Mouse (Mus musculus): Measurements from ENCODE around the gene Adcy7. TPM values are rescaled to one million over a fixed set of nuclear protein-coding genes. Genes with fewer than 3 reads are reported as not detected.

The Adcy7 gene
- polyA plus RNA-seq, 1 experiment = 5.4 TPM

DNA sequence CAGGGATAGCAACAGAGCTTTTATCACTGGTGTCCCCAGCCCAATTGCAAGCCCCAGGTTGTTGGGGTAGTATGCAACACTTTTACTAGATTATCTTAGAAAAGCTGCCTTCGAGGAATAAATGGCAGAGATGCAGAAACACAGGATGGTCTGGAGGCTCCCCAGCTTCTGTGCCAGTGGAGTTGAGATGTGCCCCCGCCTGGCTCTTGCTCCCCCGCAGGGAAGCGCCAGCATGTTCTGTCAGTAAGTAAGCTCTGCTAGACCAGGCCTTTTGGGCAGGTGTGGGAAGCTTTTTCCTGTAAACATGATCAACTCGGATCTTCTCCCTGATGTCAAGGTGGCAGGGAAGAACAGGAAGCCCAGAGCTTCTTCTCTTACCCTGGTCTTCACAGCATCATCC lies 32.9 kb upstream of the Adcy7 start:
- H3K36me3 ChIP-seq (ENCODE audit: control insufficient read depth, insufficient read depth, low read length) = peaks cover 3% of the 10 kb centered on the region
- H3K4me1 ChIP-seq (ENCODE audit: control insufficient read depth, insufficient read depth, low read length) = no peaks in the 10 kb centered on the region
- no peak overlapping the region for H3K4me3 ChIP-seq (ENCODE audit: control insufficient read depth, low read depth, low read length)
- no peak overlapping the region for H3K27ac ChIP-seq (ENCODE audit: control insufficient read depth, insufficient read depth, low read depth, low read length)
- H3K27me3 ChIP-seq (ENCODE audit: control insufficient read depth, insufficient read depth, low read length) = no peaks in the 10 kb centered on the region
- TF ChIP-seq POLR2A (IDR thresholded peaks at IDR 0.05; ENCODE audit: control insufficient read depth, low read depth, low read length) (no peak), CTCF (IDR thresholded peaks at IDR 0.05; ENCODE audit: control insufficient read depth, insufficient read depth, insufficient replicate concordance, low read depth, low read length) (no peak)

GRCm38 (mm10) chr8:88241871-88242270 lies 30.3 kb upstream of the Adcy7 start:
- TF ChIP-seq POLR2A (IDR thresholded peaks at IDR 0.05; ENCODE audit: control insufficient read depth, low read depth, low read length) (no peak), CTCF (IDR thresholded peaks at IDR 0.05; ENCODE audit: control insufficient read depth, insufficient read depth, insufficient replicate concordance, low read depth, low read length) (no peak)
- H3K4me1 ChIP-seq (ENCODE audit: control insufficient read depth, insufficient read depth, low read length) = no peaks in the 10 kb centered on the region
- no peaks in the 10 kb centered on the region for H3K27me3 ChIP-seq (ENCODE audit: control insufficient read depth, insufficient read depth, low read length)
- H3K4me3 ChIP-seq (ENCODE audit: control insufficient read depth, low read depth, low read length) = no peak overlapping the region
- H3K27ac ChIP-seq (ENCODE audit: control insufficient read depth, insufficient read depth, low read depth, low read length) = no peak overlapping the region
- peaks cover 3% of the 10 kb centered on the region for H3K36me3 ChIP-seq (ENCODE audit: control insufficient read depth, insufficient read depth, low read length)

DNA sequence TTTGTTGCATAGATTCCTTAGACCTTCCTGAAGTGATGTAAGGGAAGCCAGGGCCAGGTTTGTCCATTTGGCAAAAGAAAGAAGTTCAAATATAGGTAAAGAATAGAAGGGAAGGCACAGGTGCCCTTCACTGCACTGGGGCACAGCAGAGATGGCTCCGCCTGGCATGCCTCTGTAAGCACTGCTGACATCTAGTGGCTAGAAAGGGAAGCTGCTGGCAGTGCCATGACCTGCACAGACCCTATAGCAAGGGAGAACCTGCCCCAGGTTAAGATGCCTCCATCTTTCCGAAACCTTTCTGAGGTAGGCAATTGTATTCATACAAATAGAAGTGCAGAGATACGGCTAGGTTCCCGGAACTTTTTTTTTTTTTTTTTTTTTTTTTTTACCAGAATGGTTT lies 27.9 kb upstream of the Adcy7 start:
- Histone ChIP-seq H3K27ac (ENCODE audit: control insufficient read depth, insufficient read depth, low read depth, low read length) (no peak overlapping the region), H3K4me3 (ENCODE audit: control insufficient read depth, low read depth, low read length) (no peak overlapping the region), H3K36me3 (ENCODE audit: control insufficient read depth, insufficient read depth, low read length) (peaks cover 3% of the 10 kb centered on the region), H3K4me1 (ENCODE audit: control insufficient read depth, insufficient read depth, low read length) (no peaks in the 10 kb centered on the region), H3K27me3 (ENCODE audit: control insufficient read depth, insufficient read depth, low read length) (no peaks in the 10 kb centered on the region)
- TF ChIP-seq POLR2A (IDR thresholded peaks at IDR 0.05; ENCODE audit: control insufficient read depth, low read depth, low read length) = no peak
- peak; percentile 77; the same call in 1 of the 2 replicates for TF ChIP-seq CTCF (IDR thresholded peaks at IDR 0.05; ENCODE audit: control insufficient read depth, insufficient read depth, insufficient replicate concordance, low read depth, low read length)

DNA sequence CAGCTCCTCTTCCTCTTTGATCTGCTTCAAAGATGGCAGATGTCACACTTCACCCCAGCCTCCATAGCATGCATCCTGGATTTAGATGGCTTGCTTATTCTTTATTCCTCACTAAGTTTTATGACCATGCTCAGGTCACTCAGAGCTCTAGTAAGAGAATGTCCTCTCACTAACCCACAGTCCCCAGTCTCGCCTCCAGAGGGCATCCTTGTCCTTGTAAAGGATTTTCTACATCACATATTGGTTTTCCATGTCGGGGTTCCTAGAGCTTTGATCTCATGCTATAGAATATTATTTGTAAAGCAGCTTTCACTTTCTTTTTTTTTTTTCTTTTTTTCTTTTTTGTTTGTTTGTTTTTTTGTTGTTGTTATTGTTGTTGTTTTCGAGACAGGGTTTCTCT lies 19.4 kb upstream of the Adcy7 start:
- H3K27me3 ChIP-seq (ENCODE audit: control insufficient read depth, insufficient read depth, low read length) = no peaks in the 10 kb centered on the region
- no peak overlapping the region for H3K27ac ChIP-seq (ENCODE audit: control insufficient read depth, insufficient read depth, low read depth, low read length)
- no peaks in the 10 kb centered on the region for H3K4me1 ChIP-seq (ENCODE audit: control insufficient read depth, insufficient read depth, low read length)
- H3K4me3 ChIP-seq (ENCODE audit: control insufficient read depth, low read depth, low read length) = no peak overlapping the region
- peaks cover 2% of the 10 kb centered on the region; the same call in 1 of the 2 replicates for H3K36me3 ChIP-seq (ENCODE audit: control insufficient read depth, insufficient read depth, low read length)
- no peak for TF ChIP-seq POLR2A (IDR thresholded peaks at IDR 0.05; ENCODE audit: control insufficient read depth, low read depth, low read length)
- TF ChIP-seq CTCF (IDR thresholded peaks at IDR 0.05; ENCODE audit: control insufficient read depth, insufficient read depth, insufficient replicate concordance, low read depth, low read length) = no peak

DNA sequence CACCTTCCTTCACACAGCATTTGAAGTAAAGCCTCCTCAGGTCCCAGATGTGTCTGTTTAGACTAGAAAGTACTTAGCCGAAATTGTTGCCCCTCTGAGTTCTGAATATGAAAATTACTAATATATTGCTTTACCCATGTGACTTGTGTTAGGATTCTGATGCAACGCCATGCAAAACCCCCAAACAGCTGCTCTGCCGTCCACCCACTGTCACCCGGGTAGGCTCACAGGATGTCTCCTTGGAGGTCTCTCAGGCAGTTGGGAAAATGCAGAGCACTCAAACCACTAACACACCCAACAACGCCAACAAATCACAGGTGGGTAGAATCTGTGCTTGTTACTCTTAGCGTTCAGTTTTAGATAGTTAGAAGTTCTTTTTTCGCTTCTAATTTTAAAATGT lies 17.2 kb upstream of the Adcy7 start:
- peaks cover 3% of the 10 kb centered on the region; the same call in 1 of the 2 replicates for H3K36me3 ChIP-seq (ENCODE audit: control insufficient read depth, insufficient read depth, low read length)
- TF ChIP-seq POLR2A (IDR thresholded peaks at IDR 0.05; ENCODE audit: control insufficient read depth, low read depth, low read length) (no peak), CTCF (IDR thresholded peaks at IDR 0.05; ENCODE audit: control insufficient read depth, insufficient read depth, insufficient replicate concordance, low read depth, low read length) (no peak)
- H3K27ac ChIP-seq (ENCODE audit: control insufficient read depth, insufficient read depth, low read depth, low read length) = no peak overlapping the region
- no peak overlapping the region for H3K4me3 ChIP-seq (ENCODE audit: control insufficient read depth, low read depth, low read length)
- H3K27me3 ChIP-seq (ENCODE audit: control insufficient read depth, insufficient read depth, low read length) = no peaks in the 10 kb centered on the region
- H3K4me1 ChIP-seq (ENCODE audit: control insufficient read depth, insufficient read depth, low read length) = no peaks in the 10 kb centered on the region

DNA sequence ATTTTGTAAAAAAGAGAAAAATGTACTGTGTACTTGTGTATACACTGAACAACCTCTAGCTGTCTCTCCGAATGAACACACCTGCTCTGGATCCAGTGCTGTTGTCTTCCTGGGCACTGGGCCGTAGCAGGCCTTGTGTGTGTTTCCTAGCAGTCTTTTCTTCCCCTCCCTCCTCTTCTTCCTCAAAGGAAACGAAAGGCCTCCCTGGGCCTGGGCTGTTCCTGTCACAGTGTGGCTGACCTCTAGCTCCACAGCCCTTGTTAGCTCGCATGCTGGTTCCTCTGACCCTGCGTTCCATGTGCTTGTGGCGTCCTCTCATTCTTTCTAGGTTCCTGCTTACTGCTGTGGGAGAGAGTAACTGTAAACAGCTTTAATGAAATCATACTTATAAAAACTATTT lies 14.2 kb upstream of the Adcy7 start:
- peaks cover 7% of the 10 kb centered on the region for H3K4me1 ChIP-seq (ENCODE audit: control insufficient read depth, insufficient read depth, low read length)
- no peak overlapping the region for H3K27ac ChIP-seq (ENCODE audit: control insufficient read depth, insufficient read depth, low read depth, low read length)
- H3K27me3 ChIP-seq (ENCODE audit: control insufficient read depth, insufficient read depth, low read length) = no peaks in the 10 kb centered on the region
- no peak overlapping the region for H3K4me3 ChIP-seq (ENCODE audit: control insufficient read depth, low read depth, low read length)
- peaks cover 3% of the 10 kb centered on the region; the same call in 1 of the 2 replicates for H3K36me3 ChIP-seq (ENCODE audit: control insufficient read depth, insufficient read depth, low read length)
- no peak for TF ChIP-seq CTCF (IDR thresholded peaks at IDR 0.05; ENCODE audit: control insufficient read depth, insufficient read depth, insufficient replicate concordance, low read depth, low read length)
- no peak for TF ChIP-seq POLR2A (IDR thresholded peaks at IDR 0.05; ENCODE audit: control insufficient read depth, low read depth, low read length)

DNA sequence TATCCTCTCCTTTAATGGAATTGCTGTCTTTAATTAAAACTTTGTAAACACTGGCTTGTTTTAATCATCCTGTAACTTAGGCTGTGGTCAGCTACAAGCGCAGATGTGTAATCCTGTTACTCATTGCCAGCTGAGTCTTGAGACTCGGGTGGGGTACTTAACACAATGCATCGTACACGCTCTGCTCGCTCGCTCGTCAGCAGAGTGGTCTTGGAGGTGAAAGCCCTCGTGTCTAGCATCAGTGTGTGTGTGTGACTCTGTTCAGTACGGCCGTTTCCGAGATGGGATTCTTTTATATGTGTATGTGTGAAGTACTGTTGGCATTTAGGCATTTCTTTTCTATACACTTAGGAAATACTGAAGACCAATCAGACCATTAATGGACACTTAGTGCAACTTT lies 13.7 kb upstream of the Adcy7 start:
- TF ChIP-seq CTCF (IDR thresholded peaks at IDR 0.05; ENCODE audit: control insufficient read depth, insufficient read depth, insufficient replicate concordance, low read depth, low read length) = no peak
- no peak for TF ChIP-seq POLR2A (IDR thresholded peaks at IDR 0.05; ENCODE audit: control insufficient read depth, low read depth, low read length)
- Histone ChIP-seq H3K27me3 (ENCODE audit: control insufficient read depth, insufficient read depth, low read length) (no peaks in the 10 kb centered on the region), H3K27ac (ENCODE audit: control insufficient read depth, insufficient read depth, low read depth, low read length) (no peak overlapping the region), H3K36me3 (ENCODE audit: control insufficient read depth, insufficient read depth, low read length) (peaks cover 3% of the 10 kb centered on the region; the same call in 1 of the 2 replicates), H3K4me1 (ENCODE audit: control insufficient read depth, insufficient read depth, low read length) (peaks cover 7% of the 10 kb centered on the region), H3K4me3 (ENCODE audit: control insufficient read depth, low read depth, low read length) (no peak overlapping the region)
